Mouse (Mus musculus): ENCODE measurements around the gene Reln. TPM values are rescaled to one million over a fixed set of nuclear protein-coding genes. Genes with fewer than 3 reads are reported as not detected.

Gene Reln
- polyA plus RNA-seq, 1 experiment from 2014 or later = 2.4 TPM

GRCm38 (mm10) chr5:22195352-22195941, 149.1 kb downstream of the Reln start:
- Histone ChIP-seq H3K4me1 (peaks cover 11% of the 10 kb centered on the region), H3K9me3 (replicated peaks) (no peaks in the 10 kb centered on the region), H3K27ac (replicated peaks) (no peak overlapping the region), H3K27me3 (ENCODE audit: low read depth, poor library complexity, severe bottlenecking) (no peaks in the 10 kb centered on the region), H3K4me3 (no peak overlapping the region), H3K36me3 (no peaks in the 10 kb centered on the region)
- WGBS = 76% methylated on average over 8 of the region's 8 CpGs
- no peak for DNase-seq (ENCODE audit: low spot score)

GRCm38 (mm10) chr5:22191784-22192183, 152.7 kb downstream of the Reln start:
- Histone ChIP-seq H3K27ac (replicated peaks) (no peak overlapping the region), H3K9me3 (replicated peaks) (no peaks in the 10 kb centered on the region), H3K4me3 (no peak overlapping the region), H3K36me3 (no peaks in the 10 kb centered on the region), H3K27me3 (ENCODE audit: low read depth, poor library complexity, severe bottlenecking) (no peaks in the 10 kb centered on the region), H3K4me1 (peaks cover 11% of the 10 kb centered on the region)
- 81% methylated on average over 7 of the region's 7 CpGs for WGBS
- DNase-seq (ENCODE audit: low spot score) = no peak

GRCm38 (mm10) chr5:22190333-22190732, 154.2 kb downstream of the Reln start:
- no peak overlapping the region for H3K4me3 ChIP-seq
- no peaks in the 10 kb centered on the region for H3K9me3 ChIP-seq (replicated peaks)
- H3K36me3 ChIP-seq = no peaks in the 10 kb centered on the region
- no peak overlapping the region for H3K27ac ChIP-seq (replicated peaks)
- DNase-seq (ENCODE audit: low spot score) = no peak
- 83% methylated on average over 3 of the region's 3 CpGs for WGBS
- no peaks in the 10 kb centered on the region for H3K27me3 ChIP-seq (ENCODE audit: low read depth, poor library complexity, severe bottlenecking)
- peaks cover 9% of the 10 kb centered on the region for H3K4me1 ChIP-seq

GRCm38 (mm10) chr5:22187599-22187998, 156.9 kb downstream of the Reln start:
- H3K36me3 ChIP-seq = no peaks in the 10 kb centered on the region
- WGBS = 85% methylated on average over 3 of the region's 3 CpGs

GRCm38 (mm10) chr5:22176480-22176879, 168.0 kb downstream of the Reln start:
- Histone ChIP-seq H3K4me3 (no peak overlapping the region), H3K9me3 (replicated peaks) (no peaks in the 10 kb centered on the region), H3K4me1 (no peaks in the 10 kb centered on the region), H3K27me3 (ENCODE audit: low read depth, poor library complexity, severe bottlenecking) (no peaks in the 10 kb centered on the region), H3K27ac (replicated peaks) (no peak overlapping the region), H3K36me3 (no peaks in the 10 kb centered on the region)
- 92% methylated on average over 5 of the region's 5 CpGs for WGBS
- DNase-seq (ENCODE audit: low spot score) = no peak

More at GRCm38 (mm10) chr5:22187599-22187998, 156.9 kb downstream of the Reln start:
- Histone ChIP-seq H3K4me1 (peaks cover 7% of the 10 kb centered on the region; the same call in 1 of the 2 replicates), H3K27me3 (ENCODE audit: low read depth, poor library complexity, severe bottlenecking) (no peaks in the 10 kb centered on the region), H3K9me3 (replicated peaks) (no peaks in the 10 kb centered on the region), H3K4me3 (no peak overlapping the region), H3K27ac (replicated peaks) (no peak overlapping the region)
- no peak for DNase-seq (ENCODE audit: low spot score)

- no peak overlapping the region for H3K4me3 ChIP-seq
- 90% methylated on average over 5 of the region's 5 CpGs for WGBS
- H3K27me3 ChIP-seq (ENCODE audit: low read depth, poor library complexity, severe bottlenecking) = no peaks in the 10 kb centered on the region
- H3K9me3 ChIP-seq (replicated peaks) = no peaks in the 10 kb centered on the region
- DNase-seq (ENCODE audit: low spot score) = no peak
- H3K27ac ChIP-seq (replicated peaks) = no peak overlapping the region
- no peaks in the 10 kb centered on the region for H3K4me1 ChIP-seq
- no peaks in the 10 kb centered on the region for H3K36me3 ChIP-seq
These were observed 173.2 kb downstream of the Reln start for GRCm38 (mm10) chr5:22171336-22171735.

- H3K27me3 ChIP-seq (ENCODE audit: low read depth, poor library complexity, severe bottlenecking) = no peaks in the 10 kb centered on the region
- peaks cover 8% of the 10 kb centered on the region for H3K4me1 ChIP-seq
- peak; percentile 41 for DNase-seq (ENCODE audit: low spot score)
- no peak overlapping the region for H3K4me3 ChIP-seq
- H3K9me3 ChIP-seq (replicated peaks) = no peaks in the 10 kb centered on the region
- no peaks in the 10 kb centered on the region for H3K36me3 ChIP-seq
- 61% methylated on average over 10 of the region's 10 CpGs for WGBS
- H3K27ac ChIP-seq (replicated peaks) = peak overlapping the region; percentile 74
These were observed 180.2 kb downstream of the Reln start for GRCm38 (mm10) chr5:22164060-22164934.

GRCm38 (mm10) chr5:22160935-22161334, 183.6 kb downstream of the Reln start:
- no peaks in the 10 kb centered on the region for H3K27me3 ChIP-seq (ENCODE audit: low read depth, poor library complexity, severe bottlenecking)
- no peak overlapping the region for H3K27ac ChIP-seq (replicated peaks)
- H3K36me3 ChIP-seq = no peaks in the 10 kb centered on the region
- no peaks in the 10 kb centered on the region for H3K9me3 ChIP-seq (replicated peaks)
- H3K4me3 ChIP-seq = no peak overlapping the region
- H3K4me1 ChIP-seq = peaks cover 8% of the 10 kb centered on the region
- no peak for DNase-seq (ENCODE audit: low spot score)
- WGBS = 59% methylated on average over 2 of the region's 2 CpGs

GRCm38 (mm10) chr5:22158754-22159153, 185.7 kb downstream of the Reln start:
- no peaks in the 10 kb centered on the region for H3K9me3 ChIP-seq (replicated peaks)
- H3K4me1 ChIP-seq = peaks cover 4% of the 10 kb centered on the region; the same call in 1 of the 2 replicates
- no peak overlapping the region for H3K4me3 ChIP-seq
- DNase-seq (ENCODE audit: low spot score) = no peak
- H3K36me3 ChIP-seq = no peaks in the 10 kb centered on the region
- H3K27me3 ChIP-seq (ENCODE audit: low read depth, poor library complexity, severe bottlenecking) = no peaks in the 10 kb centered on the region
- 92% methylated on average over 11 of the region's 11 CpGs for WGBS
- H3K27ac ChIP-seq (replicated peaks) = no peak overlapping the region

- Histone ChIP-seq H3K4me1 (peaks cover 4% of the 10 kb centered on the region; the same call in 1 of the 2 replicates), H3K27me3 (ENCODE audit: low read depth, poor library complexity, severe bottlenecking) (no peaks in the 10 kb centered on the region), H3K27ac (replicated peaks) (no peak overlapping the region), H3K4me3 (no peak overlapping the region), H3K36me3 (no peaks in the 10 kb centered on the region), H3K9me3 (replicated peaks) (no peaks in the 10 kb centered on the region)
- WGBS = 59% methylated on average over 6 of the region's 6 CpGs
- DNase-seq (ENCODE audit: low spot score) = no peak
These were observed 190.9 kb downstream of the Reln start for GRCm38 (mm10) chr5:22153601-22154000.

- WGBS = 79% methylated on average over 4 of the region's 4 CpGs
- H3K4me3 ChIP-seq = no peak overlapping the region
These were observed 202.7 kb downstream of the Reln start for GRCm38 (mm10) chr5:22141821-22142220.

GRCm38 (mm10) chr5:22139015-22139414, 205.5 kb downstream of the Reln start:
- Histone ChIP-seq H3K4me3 (no peak overlapping the region), H3K4me1 (0 out of 2 replicates have a peak, but pooled peaks cover 3% of the 10 kb centered on the region), H3K27ac (replicated peaks) (no peak overlapping the region), H3K27me3 (ENCODE audit: low read depth, poor library complexity, severe bottlenecking) (no peaks in the 10 kb centered on the region), H3K9me3 (replicated peaks) (peaks cover 8% of the 10 kb centered on the region), H3K36me3 (no peaks in the 10 kb centered on the region)
- no peak for DNase-seq (ENCODE audit: low spot score)
- 74% methylated on average over 2 of the region's 2 CpGs for WGBS

More at GRCm38 (mm10) chr5:22141821-22142220, 202.7 kb downstream of the Reln start:
- Histone ChIP-seq H3K27ac (replicated peaks) (no peak overlapping the region), H3K4me1 (peaks cover 8% of the 10 kb centered on the region; the same call in 1 of the 2 replicates), H3K9me3 (replicated peaks) (peaks cover 8% of the 10 kb centered on the region), H3K36me3 (no peaks in the 10 kb centered on the region), H3K27me3 (ENCODE audit: low read depth, poor library complexity, severe bottlenecking) (no peaks in the 10 kb centered on the region)
- DNase-seq (ENCODE audit: low spot score) = no peak

- H3K36me3 ChIP-seq = no peaks in the 10 kb centered on the region
- H3K4me1 ChIP-seq = peaks cover 3% of the 10 kb centered on the region; the same call in 1 of the 2 replicates
- WGBS = 89% methylated on average over 9 of the region's 9 CpGs
- DNase-seq (ENCODE audit: low spot score) = no peak
- no peak overlapping the region for H3K4me3 ChIP-seq
- no peaks in the 10 kb centered on the region for H3K27me3 ChIP-seq (ENCODE audit: low read depth, poor library complexity, severe bottlenecking)
- no peak overlapping the region for H3K27ac ChIP-seq (replicated peaks)
- H3K9me3 ChIP-seq (replicated peaks) = peaks cover 8% of the 10 kb centered on the region
These were observed 210.1 kb downstream of the Reln start for GRCm38 (mm10) chr5:22134402-22134801.

All from midbrain, embryonic 10.5 days (tissue).